Mouse (Mus musculus) forebrain, embryonic 16.5 days (tissue): ENCODE results near the gene Olfr1097. TPM values are rescaled to one million over a fixed set of nuclear protein-coding genes. Genes with fewer than 3 reads are reported as not detected.

Source experiments
- ATAC-seq: fragments of 200-750 bp; cut with Nextera tagmentation; 2 replicates; pipeline ENCODE4 v1.8.0; 2017; ENCODE audit warnings: mild to moderate bottlenecking, moderate library complexity
- H3K27ac ChIP-seq: fragments of 300-500 bp; sonication (generic); 2 replicates; pipeline ENCODE4 v1.5.1; 2014; ENCODE audit warnings: low read length, control low read depth
- H3K27me3 ChIP-seq: fragments of 300-500 bp; sonication (generic); replicated peaks from 2 replicates; pipeline ENCODE4 v1.6.1; 2014; ENCODE audit warnings: low read length; ENCODE audit not compliant: control insufficient read depth, insufficient read depth
- H3K36me3 ChIP-seq: fragments of 300-500 bp; sonication (generic); 2 replicates; pipeline ENCODE4 v1.6.1; 2014; ENCODE audit not compliant: control insufficient read depth, insufficient read depth
- H3K4me1 ChIP-seq: fragments of 300-500 bp; sonication (generic); replicated peaks from 2 replicates; pipeline ENCODE4 v1.6.1; 2014; ENCODE audit warnings: low read length; ENCODE audit not compliant: control insufficient read depth, insufficient read depth
- H3K4me2 ChIP-seq: fragments of 300-500 bp; sonication (generic); 2 replicates; pipeline ENCODE4 v1.6.1; 2014; ENCODE audit warnings: mild to moderate bottlenecking, low read length, control low read depth
- H3K4me3 ChIP-seq: fragments of 300-500 bp; sonication (generic); replicated peaks from 2 replicates; pipeline ENCODE4 v1.5.1; 2014; ENCODE audit warnings: mild to moderate bottlenecking, low read length, control low read depth
- H3K9ac ChIP-seq: fragments of 300-500 bp; sonication (generic); replicated peaks from 2 replicates; pipeline ENCODE4 v1.6.1; 2014; ENCODE audit warnings: low read depth, low read length, control low read depth
- H3K9me3 ChIP-seq: fragments of 300-500 bp; sonication (generic); 2 replicates; pipeline ENCODE4 v1.6.1; 2016; ENCODE audit warnings: low read length; ENCODE audit not compliant: control insufficient read depth
- WGBS: fragments of 180-500 bp; shearing (Covaris S2); extraction: QIAGEN DNeasy Blood & Tissue Kit; methylation state at CpG from one replicate; pipeline ENCODE4 v1.1.7; 2014; 5-methylcytosine and 5-hydroxymethylcytosine counted together
- polyA plus RNA-seq: library from polyadenylated mRNA; unstranded; fragments of >200 nt; fragmentation: Nextera tagmentation; extraction: Ambion mirVana; gene quantifications from 2 replicates; pipeline ENCODE4 v1.2.1, GENCODE M21; 2015

The Olfr1097 gene
- not detected in 2 replicates for polyA plus RNA-seq

- 92% methylated on average over 1 of the region's 1 CpGs for WGBS
Measured at GRCm38 (mm10) chr2:86892116-86892515, at the start of gene Olfr1097. TSS of gene Olfr1097 (minus strand) at chr2:86892216.

GRCm38 (mm10) chr2:86926557-86926956 lies 34.5 kb upstream of the Olfr1097 start:
- H3K9me3 ChIP-seq, result no peaks in the 10 kb centered on the region
- H3K9ac ChIP-seq, result no peak overlapping the region
- ATAC-seq, result no peak
- H3K27me3 ChIP-seq, result no peaks in the 10 kb centered on the region
- H3K4me1 ChIP-seq, result no peaks in the 10 kb centered on the region
- H3K4me3 ChIP-seq, result no peak overlapping the region
- H3K4me2 ChIP-seq, result no peak overlapping the region
- H3K36me3 ChIP-seq, result no peaks in the 10 kb centered on the region
- no peak overlapping the region for H3K27ac ChIP-seq

More at GRCm38 (mm10) chr2:86892116-86892515, at the start of gene Olfr1097:
- Histone ChIP-seq H3K9me3 (no peaks in the 10 kb centered on the region), H3K27me3 (no peaks in the 10 kb centered on the region), H3K4me2 (no peak within 1 kb of the TSS), H3K4me1 (no peaks in the 10 kb centered on the region), H3K4me3 (no peak within 1 kb of the TSS), H3K9ac (no peak within 1 kb of the TSS), H3K36me3 (no peaks in the 10 kb centered on the region), H3K27ac (no peak within 1 kb of the TSS)
- ATAC-seq, result no peak

GRCm38 (mm10) chr2:86924445-86924844 lies 32.4 kb upstream of the Olfr1097 start, which contains the start of gene Olfr1098:
TSS of gene Olfr1098 (minus strand) at chr2:86924545.
- 92% methylated on average over 1 of the region's 1 CpGs for WGBS

GRCm38 (mm10) chr2:86905647-86906046 lies 13.6 kb upstream of the Olfr1097 start:
- H3K9me3 ChIP-seq, result no peaks in the 10 kb centered on the region
- no peaks in the 10 kb centered on the region for H3K4me1 ChIP-seq
- H3K36me3 ChIP-seq, result no peaks in the 10 kb centered on the region
- H3K27me3 ChIP-seq, result no peaks in the 10 kb centered on the region
- H3K4me2 ChIP-seq, result no peak overlapping the region
- no peak overlapping the region for H3K9ac ChIP-seq
- ATAC-seq, result no peak
- no peak overlapping the region for H3K4me3 ChIP-seq
- H3K27ac ChIP-seq, result no peak overlapping the region
- WGBS, result 88% methylated on average over 2 of the region's 2 CpGs

More at GRCm38 (mm10) chr2:86924445-86924844, 32.4 kb upstream of the Olfr1097 start, which contains the start of gene Olfr1098:
- Histone ChIP-seq H3K4me1 (no peaks in the 10 kb centered on the region), H3K27me3 (no peaks in the 10 kb centered on the region), H3K4me2 (no peak within 1 kb of the TSS), H3K9ac (no peak within 1 kb of the TSS), H3K4me3 (no peak within 1 kb of the TSS), H3K27ac (no peak within 1 kb of the TSS), H3K36me3 (no peaks in the 10 kb centered on the region), H3K9me3 (no peaks in the 10 kb centered on the region)
- no peak for ATAC-seq

GRCm38 (mm10) chr2:86874702-86875101 lies 17.3 kb downstream of the Olfr1097 start, which contains the start of gene Gm13723:
TSS of gene Gm13723 (minus strand) at chr2:86874802.
- Histone ChIP-seq H3K4me3 (no peak within 1 kb of the TSS), H3K9ac (no peak within 1 kb of the TSS), H3K36me3 (no peaks in the 10 kb centered on the region), H3K4me1 (no peaks in the 10 kb centered on the region), H3K4me2 (no peak within 1 kb of the TSS), H3K27me3 (no peaks in the 10 kb centered on the region), H3K9me3 (no peaks in the 10 kb centered on the region), H3K27ac (no peak within 1 kb of the TSS)
- no peak for ATAC-seq
- 67% methylated on average over 1 of the region's 1 CpGs for WGBS

- Histone ChIP-seq H3K9me3 (no peaks in the 10 kb centered on the region), H3K27me3 (no peaks in the 10 kb centered on the region), H3K4me1 (no peaks in the 10 kb centered on the region), H3K4me2 (no peak within 1 kb of the TSS), H3K4me3 (no peak within 1 kb of the TSS), H3K9ac (no peak within 1 kb of the TSS), H3K36me3 (no peaks in the 10 kb centered on the region), H3K27ac (no peak within 1 kb of the TSS)
- WGBS, result 91% methylated on average over 3 of the region's 3 CpGs
- no peak for ATAC-seq
Measured at GRCm38 (mm10) chr2:86851596-86851995, 40.4 kb downstream of the Olfr1097 start, which contains the start of gene Olfr1095. TSS of gene Olfr1095 (minus strand) at chr2:86851696.

Other genes starting within 250 kb of the Olfr1097 start
- not detected in 2 replicates for gene Olfr1085, start 230.2 kb downstream of the Olfr1097 start, polyA plus RNA-seq
- gene Olfr1086, start 212.1 kb downstream of the Olfr1097 start, polyA plus RNA-seq, result not detected in 2 replicates
- not detected in 2 replicates for gene Olfr1087, start 193.8 kb downstream of the Olfr1097 start, polyA plus RNA-seq
- gene Olfr1089, start 158.5 kb downstream of the Olfr1097 start, polyA plus RNA-seq, result not detected in 2 replicates
- gene Olfr1090, start 133.2 kb downstream of the Olfr1097 start, polyA plus RNA-seq, result not detected in 2 replicates
- gene Olfr1093, start 109.7 kb downstream of the Olfr1097 start, polyA plus RNA-seq, result not detected in 2 replicates
- gene Olfr141, start 82.2 kb downstream of the Olfr1097 start, polyA plus RNA-seq, result not detected in 2 replicates
- gene Olfr1094, start 67.6 kb downstream of the Olfr1097 start, polyA plus RNA-seq, result not detected in 2 replicates
- not detected in 2 replicates for gene Olfr1095, start 40.5 kb downstream of the Olfr1097 start, polyA plus RNA-seq
- gene Gm13723, start 17.4 kb downstream of the Olfr1097 start, polyA plus RNA-seq, result not detected in 2 replicates
- gene Olfr1098, start 32.3 kb upstream of the Olfr1097 start, polyA plus RNA-seq, result not detected in 2 replicates
- gene Olfr1099, start 68.5 kb upstream of the Olfr1097 start, polyA plus RNA-seq, result not detected in 2 replicates
- not detected in 2 replicates for gene Olfr1100, start 87.7 kb upstream of the Olfr1097 start, polyA plus RNA-seq
- not detected in 2 replicates for gene Olfr1101, start 99.0 kb upstream of the Olfr1097 start, polyA plus RNA-seq
- gene Olfr1102, start 106.2 kb upstream of the Olfr1097 start, polyA plus RNA-seq, result not detected in 2 replicates
- gene Olfr1104, start 134.9 kb upstream of the Olfr1097 start, polyA plus RNA-seq, result not detected in 2 replicates
- gene Olfr1105, start 144.3 kb upstream of the Olfr1097 start, polyA plus RNA-seq, result not detected in 2 replicates
- gene Olfr1106, start 160.1 kb upstream of the Olfr1097 start, polyA plus RNA-seq, result not detected in 2 replicates
- gene Olfr1107, start 183.6 kb upstream of the Olfr1097 start, polyA plus RNA-seq, result not detected in 2 replicates
- not detected in 2 replicates for gene Olfr1109, start 203.8 kb upstream of the Olfr1097 start, polyA plus RNA-seq
- gene Olfr259, start 222.4 kb upstream of the Olfr1097 start, polyA plus RNA-seq, result not detected in 2 replicates
- gene Olfr1110, start 248.1 kb upstream of the Olfr1097 start, polyA plus RNA-seq, result not detected in 2 replicates